ENCODE assay signal across 22 mouse cellular contexts in genomic region chr1:71583302-71583701, GRCm38 (mm10). TPM values are rescaled to one million over a fixed set of nuclear protein-coding genes. Genes with fewer than 3 reads are reported as not detected.
DNase-seq lines count a peak whose midpoint lies in the region; ATAC-seq and TF ChIP-seq lines count a peak whose summit lies in the region.
"Had no signal": no experiment of that assay in that cellular context is flagged by ENCODE, and none has a peak within 500 bp of the region (broad histone marks: within the 10 kb centered on the region; RNA-seq: fewer than 3 reads in every experiment).

No protein-coding gene starts in this region.

- H3K4me2 ChIP-seq in forebrain, embryonic 11.5 days (ENCODE audit: low read depth, low read length, severe bottlenecking), result no peak overlapping the region
- no peak overlapping the region for H3K4me2 ChIP-seq in forebrain, embryonic 12.5 days
- H3K4me2 ChIP-seq in liver, postnatal 0 days (ENCODE audit: low read depth, low read length), result no peak overlapping the region
- no peak overlapping the region for H3K4me2 ChIP-seq in liver, embryonic 11.5 days
- H3K4me2 ChIP-seq in myocyte (ENCODE audit: low read depth), result no peak overlapping the region
- H3K4me2 ChIP-seq: forebrain, embryonic 13.5 days; heart, embryonic 11.5 days; hindbrain, embryonic 13.5 days had no signal

- H3K9ac ChIP-seq in forebrain, embryonic 11.5 days (ENCODE audit: low read length), result no peak overlapping the region
- H3K9ac ChIP-seq in forebrain, embryonic 12.5 days, result no peak overlapping the region
- H3K9ac ChIP-seq in liver, postnatal 0 days (replicated peaks), result no peak overlapping the region
- H3K9ac ChIP-seq in liver, embryonic 11.5 days (ENCODE audit: low read depth, low read length), result no peak overlapping the region
- H3K9ac ChIP-seq: forebrain, embryonic 13.5 days; hindbrain, embryonic 13.5 days had no signal

- no peak for TF ChIP-seq POLR2A in myocyte (IDR thresholded peaks at IDR 0.05; ENCODE audit: insufficient read length, low read depth)
- no peak for TF ChIP-seq POLR2A in cerebellum, adult 2 months (IDR thresholded peaks at IDR 0.05; ENCODE audit: borderline replicate concordance, insufficient read depth, low read length)

- H3K27me3 ChIP-seq in forebrain, embryonic 11.5 days (ENCODE audit: control insufficient read depth, insufficient read depth, low read length), result no peaks in the 10 kb centered on the region
- no peaks in the 10 kb centered on the region for H3K27me3 ChIP-seq in forebrain, embryonic 12.5 days
- no peaks in the 10 kb centered on the region for H3K27me3 ChIP-seq in liver, postnatal 0 days (ENCODE audit: insufficient read depth, low read length)
- no peaks in the 10 kb centered on the region for H3K27me3 ChIP-seq in liver, embryonic 11.5 days (replicated peaks; ENCODE audit: control insufficient read depth, insufficient read depth, low read length)
- no peaks in the 10 kb centered on the region for H3K27me3 ChIP-seq in myocyte (ENCODE audit: control insufficient read depth, insufficient read depth, insufficient read length)
- no peaks in the 10 kb centered on the region for H3K27me3 ChIP-seq in cerebellum, adult 2 months (ENCODE audit: control insufficient read depth, insufficient read depth, low read length)
- H3K27me3 ChIP-seq: forebrain, embryonic 13.5 days; hindbrain, embryonic 13.5 days had no signal

- no peak for TF ChIP-seq CTCF in liver, postnatal 0 days (IDR thresholded peaks at IDR 0.05; ENCODE audit: low read depth)
- TF ChIP-seq CTCF in cerebellum, adult 2 months (IDR thresholded peaks at IDR 0.05; ENCODE audit: borderline replicate concordance, insufficient read depth, low read depth, low read length), result no peak

- ATAC-seq in forebrain, embryonic 11.5 days (replicated peaks; ENCODE audit: low FRiP score), result no peak
- ATAC-seq in forebrain, embryonic 12.5 days (ENCODE audit: low FRiP score), result no peak
- ATAC-seq in liver, postnatal 0 days, result peak; percentile 56
- ATAC-seq in liver, embryonic 11.5 days (replicated peaks; ENCODE audit: low FRiP score), result no peak
- ATAC-seq: forebrain, embryonic 13.5 days; forebrain, embryonic 16.5 days; hindbrain, embryonic 16.5 days had no signal

- no peak overlapping the region for H3K4me3 ChIP-seq in forebrain, embryonic 11.5 days (ENCODE audit: low read depth, low read length)
- H3K4me3 ChIP-seq in forebrain, embryonic 12.5 days (replicated peaks), result no peak overlapping the region
- no peak overlapping the region for H3K4me3 ChIP-seq in liver, postnatal 0 days (ENCODE audit: low read depth, low read length)
- no peak overlapping the region for H3K4me3 ChIP-seq in liver, embryonic 11.5 days (ENCODE audit: low read depth, low read length)
- no peak overlapping the region for H3K4me3 ChIP-seq in myocyte
- no peak overlapping the region for H3K4me3 ChIP-seq in cerebellum, adult 2 months (replicated peaks; ENCODE audit: insufficient read depth, low read depth, low read length)
- H3K4me3 ChIP-seq: forebrain, embryonic 13.5 days; hindbrain, embryonic 10.5 days; hindbrain, embryonic 13.5 days had no signal

- H3ac ChIP-seq in myocyte (ENCODE audit: control insufficient read depth, insufficient read length), result no peak overlapping the region

- no peaks in the 10 kb centered on the region for H3K4me1 ChIP-seq in forebrain, embryonic 11.5 days (replicated peaks; ENCODE audit: control insufficient read depth, insufficient read depth, low read length)
- no peaks in the 10 kb centered on the region for H3K4me1 ChIP-seq in forebrain, embryonic 12.5 days
- no peaks in the 10 kb centered on the region for H3K4me1 ChIP-seq in liver, postnatal 0 days (ENCODE audit: insufficient read depth)
- H3K4me1 ChIP-seq in liver, embryonic 11.5 days (replicated peaks; ENCODE audit: control insufficient read depth, insufficient read depth, low read length), result no peaks in the 10 kb centered on the region
- no peaks in the 10 kb centered on the region for H3K4me1 ChIP-seq in cerebellum, adult 2 months (ENCODE audit: control insufficient read depth, insufficient read depth, low read length)
- H3K4me1 ChIP-seq: forebrain, embryonic 13.5 days; hindbrain, embryonic 10.5 days; hindbrain, embryonic 13.5 days had no signal

- no peak overlapping the region for H3K27ac ChIP-seq in forebrain, embryonic 11.5 days (ENCODE audit: low read depth, low read length)
- H3K27ac ChIP-seq in forebrain, embryonic 12.5 days, result no peak overlapping the region
- no peak overlapping the region for H3K27ac ChIP-seq in liver, postnatal 0 days (ENCODE audit: low read depth)
- H3K27ac ChIP-seq in liver, embryonic 11.5 days (ENCODE audit: low read depth, low read length), result no peak overlapping the region
- H3K27ac ChIP-seq in cerebellum, adult 2 months (ENCODE audit: insufficient read depth, low read length), result no peak overlapping the region
- H3K27ac ChIP-seq: forebrain, embryonic 13.5 days; hindbrain, embryonic 10.5 days; hindbrain, embryonic 13.5 days had no signal

- no peaks in the 10 kb centered on the region for H3K79me2 ChIP-seq in myocyte (ENCODE audit: control insufficient read depth, insufficient read depth)

- TF ChIP-seq EP300 in liver, postnatal 0 days (IDR thresholded peaks at IDR 0.05; ENCODE audit: low read depth), result no peak

- H3K9me3 ChIP-seq in forebrain, embryonic 11.5 days (ENCODE audit: control insufficient read depth, low read length), result no peaks in the 10 kb centered on the region
- no peaks in the 10 kb centered on the region for H3K9me3 ChIP-seq in forebrain, embryonic 12.5 days
- no peaks in the 10 kb centered on the region for H3K9me3 ChIP-seq in liver, postnatal 0 days (ENCODE audit: low read length)
- H3K9me3 ChIP-seq in liver, embryonic 11.5 days (ENCODE audit: control insufficient read depth, low read length), result no peaks in the 10 kb centered on the region
- H3K9me3 ChIP-seq: forebrain, embryonic 13.5 days; hindbrain, embryonic 10.5 days; hindbrain, embryonic 13.5 days had no signal

- 97% methylated on average over 8 of the region's 8 CpGs for WGBS in forebrain, embryonic 11.5 days
- 96% methylated on average over 8 of the region's 8 CpGs for WGBS in forebrain, embryonic 12.5 days
- WGBS in liver, postnatal 0 days (ENCODE audit: insufficient replicate concordance), result 87% methylated on average over 8 of the region's 8 CpGs
- WGBS in liver, embryonic 11.5 days, result 91% methylated on average over 8 of the region's 8 CpGs
- WGBS in cerebellum, adult 2 months, result 95% methylated on average over 8 of the region's 8 CpGs

- H3K36me3 ChIP-seq in forebrain, embryonic 11.5 days (ENCODE audit: control insufficient read depth, insufficient read depth, low read length), result no peaks in the 10 kb centered on the region; the same call in 1 of the 2 replicates
- peaks cover 42% of the 10 kb centered on the region for H3K36me3 ChIP-seq in forebrain, embryonic 12.5 days (replicated peaks)
- H3K36me3 ChIP-seq in liver, postnatal 0 days (replicated peaks; ENCODE audit: insufficient read depth, low read length), result peaks cover 24% of the 10 kb centered on the region
- peaks cover 15% of the 10 kb centered on the region for H3K36me3 ChIP-seq in liver, embryonic 11.5 days (ENCODE audit: control insufficient read depth, insufficient read depth, low read length)
- H3K36me3 ChIP-seq in myocyte (ENCODE audit: control insufficient read depth, insufficient read depth), result peaks cover 38% of the 10 kb centered on the region

- DNase-seq in forebrain, embryonic 11.5 days (ENCODE audit: low spot score), result peak; percentile 27
- no peak for DNase-seq in liver, postnatal 0 days
- no peak for DNase-seq in liver, embryonic 11.5 days (ENCODE audit: low spot score)
- DNase-seq in NIH3T3 (ENCODE audit: low read depth), result peak; percentile 44
- DNase-seq in cerebellum, adult 2 months, result no peak
- DNase-seq: adrenal gland, adult 2 months; adrenal gland, postnatal 14 days; cerebellum, adult 11 months; cerebellum, adult 8-10 months; cerebellum, postnatal 10 days; cerebellum, postnatal 36 days; embryo, embryonic 11 days; gastrocnemius, postnatal 10 days; gastrocnemius, postnatal 36 days had no signal

TF ChIP-seq in myocyte, 11 proteins besides CTCF, POLR2A, EP300 and RAD21:
- TF ChIP-seq SRF (IDR thresholded peaks at IDR 0.05; ENCODE audit: control insufficient read depth, insufficient read length, low read depth) (no peak), POLR2AphosphoS2 (IDR thresholded peaks at IDR 0.05; ENCODE audit: insufficient read length, low read depth) (peak; percentile 92), REST (IDR thresholded peaks at IDR 0.05; ENCODE audit: insufficient read depth, insufficient read length) (no peak)

RNA-seq across cellular contexts. Expression of gene Atic, which starts 26.4 kb away (rescaled TPM):
- 31.2 and 36.8 TPM in 2 replicates for polyA plus RNA-seq in forebrain, embryonic 11.5 days (2014; fragmentation: Nextera tagmentation; extraction: Ambion mirVana)
- 37.4 and 37.7 TPM in 2 replicates for polyA plus RNA-seq in forebrain, embryonic 12.5 days (2016; fragmentation: Nextera tagmentation; extraction: Ambion mirVana)
- 19.1 and 22.2 TPM in 2 replicates for polyA plus RNA-seq in liver, postnatal 0 days (2015; fragmentation: Nextera tagmentation; extraction: Ambion mirVana)
- 52.8 and 68.8 TPM in 2 replicates for polyA plus RNA-seq in liver, embryonic 11.5 days (2014; fragmentation: Nextera tagmentation; extraction: Ambion mirVana)
- 78.8 TPM for polyA plus RNA-seq in myocyte (2012; fragmentation: generic; extraction: Trizol)
- polyA plus RNA-seq in cerebellum, adult 2 months (2012; rRNA removed), result 21.3 and 23.0 TPM in 2 replicates

Comparison
In these comparisons a context has a peak if more than half of its experiments do, and no peak if none do; other contexts are left out.
1. DNase-seq: peak in forebrain, embryonic 11.5 days (single experiment) and NIH3T3 (single experiment); none in liver, postnatal 0 days (single experiment), liver, embryonic 11.5 days (single experiment) and cerebellum, adult 2 months (0 of 2).